Comparison of ENCODE assay signal across 18 mouse cellular contexts in the genomic region with DNA sequence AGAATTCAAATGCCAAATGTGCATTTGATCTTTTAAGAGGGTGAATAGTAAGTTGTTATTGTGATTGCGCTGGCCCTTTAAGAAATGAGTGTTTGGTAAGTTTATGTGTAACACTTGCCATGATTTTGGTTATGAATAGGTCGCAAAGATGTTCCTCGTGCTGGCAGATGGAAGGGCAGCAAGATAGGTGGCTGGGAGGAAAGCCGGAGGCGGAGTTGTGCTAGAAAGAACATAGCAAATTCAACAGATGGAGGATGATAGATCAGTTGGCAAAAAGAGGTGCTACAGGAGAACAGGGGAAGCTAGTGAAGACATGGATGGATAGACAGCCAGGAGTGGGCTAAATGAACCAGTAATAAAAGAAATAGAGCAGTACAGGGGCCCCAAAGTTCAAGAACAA.
DNase-seq lines count a peak whose midpoint lies in the region; ATAC-seq lines count a peak whose summit lies in the region.
"Had no signal": no experiment of that assay in that cellular context is flagged by ENCODE, and none has a peak within 500 bp of the region (broad histone marks: within the 10 kb centered on the region; RNA-seq: fewer than 3 reads in every experiment).

No protein-coding gene starts in this region.

- no peak overlapping the region for H3K27ac ChIP-seq in intestine, embryonic 16.5 days (ENCODE audit: low read length)
- H3K27ac ChIP-seq: embryonic facial prominence, embryonic 13.5 days; heart, embryonic 13.5 days; intestine, embryonic 15.5 days; limb, embryonic 10.5 days; liver, embryonic 13.5 days had no signal

- H3K27me3 ChIP-seq in intestine, embryonic 16.5 days (replicated peaks; ENCODE audit: control insufficient read depth, insufficient read depth, low read length): no peaks in the 10 kb centered on the region
- H3K27me3 ChIP-seq: embryonic facial prominence, embryonic 13.5 days; intestine, embryonic 15.5 days; liver, embryonic 13.5 days had no signal

- H3K9ac ChIP-seq in intestine, embryonic 16.5 days (ENCODE audit: low read depth, low read length): no peak overlapping the region
- H3K9ac ChIP-seq: embryonic facial prominence, embryonic 13.5 days; heart, embryonic 13.5 days; intestine, embryonic 15.5 days; liver, embryonic 13.5 days had no signal

- 81% methylated on average over 5 of the region's 5 CpGs for WGBS in intestine, embryonic 16.5 days

- H3K4me3 ChIP-seq in intestine, embryonic 16.5 days (ENCODE audit: low read length): no peak overlapping the region
- H3K4me3 ChIP-seq: embryonic facial prominence, embryonic 13.5 days; heart, embryonic 13.5 days; intestine, embryonic 15.5 days; limb, embryonic 10.5 days; liver, embryonic 13.5 days had no signal

- no peak overlapping the region for H3K4me2 ChIP-seq in intestine, embryonic 16.5 days (ENCODE audit: low read depth, low read length)
- H3K4me2 ChIP-seq: embryonic facial prominence, embryonic 13.5 days; heart, embryonic 13.5 days; intestine, embryonic 15.5 days; liver, embryonic 13.5 days; midbrain, embryonic 11.5 days had no signal

- no peaks in the 10 kb centered on the region for H3K4me1 ChIP-seq in intestine, embryonic 16.5 days (ENCODE audit: control insufficient read depth, insufficient read depth, low read length)
- H3K4me1 ChIP-seq: embryonic facial prominence, embryonic 13.5 days; heart, embryonic 13.5 days; intestine, embryonic 15.5 days; limb, embryonic 10.5 days; liver, embryonic 13.5 days had no signal

- H3K36me3 ChIP-seq in intestine, embryonic 16.5 days (ENCODE audit: control insufficient read depth, insufficient read depth, low read length): no peaks in the 10 kb centered on the region
- H3K36me3 ChIP-seq: embryonic facial prominence, embryonic 13.5 days; G1E; heart, embryonic 13.5 days; intestine, embryonic 15.5 days; limb, embryonic 10.5 days; liver, embryonic 13.5 days had no signal

- no peak for ATAC-seq in megakaryocyte progenitor cell, adult 5-6 weeks (replicated peaks; ENCODE audit: poor library complexity)
- ATAC-seq in intestine, embryonic 16.5 days: no peak
- ATAC-seq: intestine, embryonic 15.5 days had no signal

- no peaks in the 10 kb centered on the region for H3K9me3 ChIP-seq in intestine, embryonic 16.5 days (ENCODE audit: control insufficient read depth, low read length)
- H3K9me3 ChIP-seq: embryonic facial prominence, embryonic 13.5 days; heart, embryonic 13.5 days; intestine, embryonic 15.5 days; limb, embryonic 10.5 days; liver, embryonic 13.5 days had no signal

- DNase-seq in brain, adult 2 months (ENCODE audit: low read depth, low spot score): peak; percentile 96
- DNase-seq in cerebellum, adult 18-20 months: peak; percentile 73 to 85
- DNase-seq in layer of hippocampus, adult 18-20 months (ENCODE audit: low spot score in 2 of 2): peak; percentile 83 to 87
- peak; percentile 26 to 69 for DNase-seq in left cerebral cortex, adult 9 months (ENCODE audit: low spot score in 2 of 2)
- DNase-seq in spleen, postnatal 10 days (ENCODE audit: low spot score in 2 of 2): no peak
- DNase-seq: adrenal gland, postnatal 10 days; gastrocnemius, postnatal 25 days; kidney, postnatal 10 days; liver, embryonic 13.5 days; lung, postnatal 14 days had no signal

Comparison
In these comparisons a context has a peak if more than half of its experiments do, and no peak if none do; other contexts are left out.
1. DNase-seq: peak in brain, adult 2 months (single experiment), cerebellum, adult 18-20 months (2 of 2), layer of hippocampus, adult 18-20 months (2 of 2) and left cerebral cortex, adult 9 months (2 of 2); none in spleen, postnatal 10 days (0 of 2).